Mouse (Mus musculus): ENCODE results near the gene Auts2.

DNA sequence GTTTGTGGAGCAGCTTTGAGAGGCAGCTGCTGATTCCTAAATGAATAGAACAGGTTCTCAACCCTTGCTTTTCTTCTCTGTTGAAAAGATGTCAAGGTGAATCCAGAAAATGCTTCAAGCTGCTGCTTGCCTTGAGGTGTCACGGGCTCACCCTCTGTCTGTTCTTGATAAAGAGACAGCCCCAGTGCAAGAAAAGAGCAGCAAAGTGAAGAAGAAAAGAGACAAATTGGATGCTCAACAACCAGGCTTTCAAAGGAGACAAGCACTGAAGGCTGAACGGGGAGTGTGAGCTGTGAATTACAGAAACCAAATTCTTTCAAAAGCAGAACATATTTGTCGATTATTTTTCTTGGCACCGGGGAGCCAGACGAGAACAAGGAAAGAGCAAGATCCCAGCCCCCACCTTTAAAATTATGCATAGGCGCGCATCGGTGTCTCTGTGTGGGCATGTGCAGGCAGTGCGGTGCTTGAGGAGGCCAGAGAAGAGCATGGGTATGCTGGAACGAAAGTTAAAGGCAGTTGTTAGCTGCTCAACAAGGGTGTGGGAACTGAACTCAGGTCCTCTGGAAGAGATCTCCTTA is 730.6 kb downstream of the Auts2 start:
- TF ChIP-seq EP300 (IDR thresholded peaks at IDR 0.05; ENCODE audit: low read length) (no peak), USF2 (conservative IDR thresholded peaks at IDR 0.05; ENCODE audit: low read depth, low read length) (no peak)

Measured in CH12.LX (cell line).